Mouse (Mus musculus) heart, adult 8-10 months (tissue): ENCODE results near the gene Bptf. TPM values are rescaled to one million over a fixed set of nuclear protein-coding genes. Genes with fewer than 3 reads are reported as not detected.
"Not testable (repeated sequence)": the region's sequence is repeated elsewhere in the genome, so short reads cannot be mapped to it uniquely, and the experiment has no call there.

Experiments used
- DNase-seq: peaks from one replicate; pipeline ENCODE4 v3.0.0; 2022; ENCODE audit warnings: low spot score
- total RNA-seq, 4 experiments: library from RNA; stranded (reverse); gene quantifications; 2 replicates each; pipeline ENCODE4 v1.2.4; 2022

Bptf gene
- total RNA-seq, 4 experiments from 2014 or later = 24.8 to 30.3 (median 28.6) TPM

- DNase-seq = no peak
Observed at GRCm38 (mm10) chr11:106987384-106987783, 144.5 kb downstream of the Bptf start.

- DNase-seq = not testable (repeated sequence)
Observed at GRCm38 (mm10) chr11:106985979-106986604, 145.8 kb downstream of the Bptf start.

Other genes with a start within 250 kb of the Bptf start
- 10 to 100 TPM; 34.0 to 40.3 (median 37.2) TPM for gene Smurf2, start 211.4 kb downstream of the Bptf start, total RNA-seq
- 10 to 100 TPM; 53.9 to 86.8 (median 74.8) TPM for gene Kpna2, start 132.6 kb downstream of the Bptf start, total RNA-seq
- 1 to 10 TPM; 1.7 to 2.7 (median 2.1) TPM for gene 1810010H24Rik, start 106.4 kb downstream of the Bptf start, total RNA-seq
- 10 to 100 TPM; 19.0 to 20.7 (median 19.9) TPM for gene Nol11, start 57.3 kb upstream of the Bptf start, total RNA-seq